Mouse (Mus musculus) midbrain, embryonic 11.5 days (tissue): Measurements from ENCODE around the gene Isoc2a. TPM values are rescaled to one million over a fixed set of nuclear protein-coding genes. Genes with fewer than 3 reads are reported as not detected.
A peak's percentile ranks its signal among the peaks of the same experiment; 100 is the strongest.

Source experiments
- ATAC-seq: fragments of 200-750 bp; cut with Nextera tagmentation; 2 replicates; pipeline ENCODE4 v1.8.0; 2017; ENCODE audit warnings: moderate TSS enrichment, moderate library complexity; ENCODE audit not compliant: low FRiP score
- DNase-seq: peaks from one replicate; pipeline ENCODE4 v3.0.0; 2015; ENCODE audit warnings: low spot score; ENCODE audit errors: missing footprints
- H3K27ac ChIP-seq: fragments of 300-500 bp; sonication (generic); 2 replicates; pipeline ENCODE4 v1.5.1; 2014; ENCODE audit warnings: low read depth, low read length
- H3K27me3 ChIP-seq: fragments of 300-500 bp; sonication (generic); 2 replicates; pipeline ENCODE4 v1.6.1; 2014; ENCODE audit warnings: mild to moderate bottlenecking, low read length, moderate library complexity, mixed read lengths; ENCODE audit not compliant: control insufficient read depth, insufficient read depth
- H3K36me3 ChIP-seq: fragments of 300-500 bp; sonication (generic); 2 replicates; pipeline ENCODE4 v1.6.1; 2014; ENCODE audit warnings: mild to moderate bottlenecking, low read length, moderate library complexity, mixed read lengths; ENCODE audit not compliant: control insufficient read depth, insufficient read depth
- H3K4me1 ChIP-seq: fragments of 300-500 bp; sonication (generic); 2 replicates; pipeline ENCODE4 v1.6.1; 2014; ENCODE audit warnings: low read length; ENCODE audit not compliant: control insufficient read depth, insufficient read depth
- H3K4me2 ChIP-seq: fragments of 300-500 bp; sonication (generic); 2 replicates; pipeline ENCODE4 v1.6.1; 2014; ENCODE audit warnings: mild to moderate bottlenecking, moderate library complexity
- H3K4me3 ChIP-seq: fragments of 300-500 bp; sonication (generic); 2 replicates; pipeline ENCODE4 v1.5.1; 2014; ENCODE audit warnings: low read depth, low read length
- H3K9ac ChIP-seq: fragments of 300-500 bp; sonication (generic); 2 replicates; pipeline ENCODE4 v1.6.1; 2014; ENCODE audit warnings: low read length
- H3K9me3 ChIP-seq: fragments of 300-500 bp; sonication (generic); 2 replicates; pipeline ENCODE4 v1.6.1; 2016; ENCODE audit warnings: low read length; ENCODE audit not compliant: control insufficient read depth
- WGBS: fragments of 180-500 bp; shearing (Covaris S2); extraction: QIAGEN DNeasy Blood & Tissue Kit; methylation state at CpG from one replicate; pipeline ENCODE4 v1.1.7; 2014; 5-methylcytosine and 5-hydroxymethylcytosine counted together
- polyA plus RNA-seq: library from polyadenylated mRNA; unstranded; fragments of >200 nt; fragmentation: Nextera tagmentation; extraction: Ambion mirVana; gene quantifications from 2 replicates; pipeline ENCODE4 v1.2.1, GENCODE M21; 2014

Isoc2a gene
- polyA plus RNA-seq, 1 experiment from 2014 or later: 0.78 TPM

- Histone ChIP-seq H3K4me2 (no peak overlapping the region), H3K36me3 (peaks cover 10% of the 10 kb centered on the region), H3K4me3 (no peak overlapping the region), H3K27me3 (no peaks in the 10 kb centered on the region; the same call in 1 of the 2 replicates), H3K4me1 (peaks cover 50% of the 10 kb centered on the region), H3K27ac (no peak overlapping the region), H3K9ac (no peak overlapping the region), H3K9me3 (no peaks in the 10 kb centered on the region)
- DNase-seq: no peak
- no peak for ATAC-seq
- WGBS: 88% methylated on average over 21 of the region's 21 CpGs
Observed at GRCm38 (mm10) chr7:4919971-4920370, 43.0 kb downstream of the Isoc2a start.

GRCm38 (mm10) chr7:4920496-4920895, 43.5 kb downstream of the Isoc2a start:
- WGBS: 88% methylated on average over 19 of the region's 19 CpGs
- H3K4me3 ChIP-seq: no peak overlapping the region
- ATAC-seq (no peak), DNase-seq (no peak)
- H3K9me3 ChIP-seq: no peaks in the 10 kb centered on the region
- H3K27me3 ChIP-seq: no peaks in the 10 kb centered on the region; the same call in 1 of the 2 replicates
- peaks cover 10% of the 10 kb centered on the region for H3K36me3 ChIP-seq
- H3K4me2 ChIP-seq: no peak overlapping the region
- peaks cover 56% of the 10 kb centered on the region for H3K4me1 ChIP-seq
- H3K9ac ChIP-seq: peak overlapping the region; percentile 16; the same call in 1 of the 2 replicates
- H3K27ac ChIP-seq: peak overlapping the region; percentile 98; the same call in 1 of the 2 replicates

GRCm38 (mm10) chr7:4920976-4921823, 44.2 kb downstream of the Isoc2a start:
- Histone ChIP-seq H3K4me3 (no peak overlapping the region), H3K27me3 (no peaks in the 10 kb centered on the region; the same call in 1 of the 2 replicates), H3K27ac (peak overlapping the region; percentile 98), H3K4me1 (peaks cover 59% of the 10 kb centered on the region), H3K9me3 (no peaks in the 10 kb centered on the region), H3K4me2 (peak overlapping the region; percentile 93; the same call in 1 of the 2 replicates), H3K9ac (peak overlapping the region; percentile 31; the same call in 1 of the 2 replicates), H3K36me3 (peaks cover 10% of the 10 kb centered on the region)
- WGBS: 55% methylated on average over 23 of the region's 23 CpGs
- no peak for DNase-seq
- ATAC-seq: no peak

- H3K27ac ChIP-seq: peak within 1 kb of the TSS; percentile 98
- H3K27me3 ChIP-seq: no peaks in the 10 kb centered on the region; the same call in 1 of the 2 replicates
- DNase-seq (no peak), ATAC-seq (no peak)
- H3K4me2 ChIP-seq: peak within 1 kb of the TSS; percentile 93
- 31% methylated on average over 8 of the region's 8 CpGs for WGBS
- peaks cover 59% of the 10 kb centered on the region for H3K4me1 ChIP-seq
- H3K9me3 ChIP-seq: no peaks in the 10 kb centered on the region
- peak within 1 kb of the TSS; percentile 35 for H3K4me3 ChIP-seq
- peak within 1 kb of the TSS; percentile 74 for H3K9ac ChIP-seq
- H3K36me3 ChIP-seq: peaks cover 10% of the 10 kb centered on the region
Observed at GRCm38 (mm10) chr7:4921824-4922482, 45.0 kb downstream of the Isoc2a start, which contains the start of gene Nat14. TSS of gene Nat14 (plus strand) at chr7:4922028.

GRCm38 (mm10) chr7:4922508-4922907, 45.6 kb downstream of the Isoc2a start:
- Histone ChIP-seq H3K4me3 (peak overlapping the region; percentile 35), H3K9me3 (no peaks in the 10 kb centered on the region), H3K27ac (peak overlapping the region; percentile 98), H3K27me3 (no peaks in the 10 kb centered on the region; the same call in 1 of the 2 replicates), H3K4me2 (peak overlapping the region; percentile 93), H3K9ac (peak overlapping the region; percentile 74), H3K36me3 (peaks cover 10% of the 10 kb centered on the region), H3K4me1 (peaks cover 62% of the 10 kb centered on the region)
- ATAC-seq: peak; percentile 83
- 0% methylated on average over 14 of the region's 14 CpGs for WGBS
- DNase-seq: peak; percentile 99

- Histone ChIP-seq H3K36me3 (peaks cover 10% of the 10 kb centered on the region), H3K27me3 (no peaks in the 10 kb centered on the region; the same call in 1 of the 2 replicates), H3K4me1 (peaks cover 62% of the 10 kb centered on the region), H3K27ac (peak overlapping the region; percentile 98), H3K4me2 (peak overlapping the region; percentile 93), H3K4me3 (peak overlapping the region; percentile 35), H3K9ac (peak overlapping the region; percentile 74), H3K9me3 (no peaks in the 10 kb centered on the region)
- WGBS: 1% methylated on average over 14 of the region's 14 CpGs
- peak; percentile 52 for ATAC-seq
- peak; percentile 97 for DNase-seq
Observed at GRCm38 (mm10) chr7:4922931-4923565, 46.1 kb downstream of the Isoc2a start.

- Histone ChIP-seq H3K27me3 (no peaks in the 10 kb centered on the region; the same call in 1 of the 2 replicates), H3K27ac (peak overlapping the region; percentile 98), H3K4me1 (peaks cover 62% of the 10 kb centered on the region), H3K4me2 (peak overlapping the region; percentile 93), H3K36me3 (peaks cover 10% of the 10 kb centered on the region), H3K4me3 (peak overlapping the region; percentile 35), H3K9ac (peak overlapping the region; percentile 74), H3K9me3 (no peaks in the 10 kb centered on the region)
- ATAC-seq (no peak), DNase-seq (peak; percentile 92)
- WGBS: 4% methylated on average over 37 of the region's 37 CpGs
Observed at GRCm38 (mm10) chr7:4923586-4924364, 46.8 kb downstream of the Isoc2a start.

GRCm38 (mm10) chr7:4924483-4924882, 47.5 kb downstream of the Isoc2a start:
- Histone ChIP-seq H3K4me2 (peak overlapping the region; percentile 93), H3K27ac (peak overlapping the region; percentile 98), H3K9ac (peak overlapping the region; percentile 74), H3K27me3 (no peaks in the 10 kb centered on the region; the same call in 1 of the 2 replicates), H3K4me1 (peaks cover 62% of the 10 kb centered on the region), H3K9me3 (no peaks in the 10 kb centered on the region), H3K36me3 (peaks cover 10% of the 10 kb centered on the region), H3K4me3 (peak overlapping the region; percentile 35)
- ATAC-seq: no peak
- 4% methylated on average over 4 of the region's 4 CpGs for WGBS
- DNase-seq: peak; percentile 91
